Mouse (Mus musculus) yolk sac, embryonic 10.5 days (tissue): Measurements from ENCODE around the gene Trpm3.
A peak's percentile ranks its signal among the peaks of the same experiment; 100 is the strongest.

ENCODE experiments used
- DNase-seq: peaks from one replicate; pipeline ENCODE4 v3.0.0-alpha.2; 2017; ENCODE audit warnings: low spot score

Trpm3 gene

GRCm38 (mm10) chr19:22303952-22304655 is 165.3 kb downstream of the Trpm3 start:
- DNase-seq = peak; percentile 67

- no peak for DNase-seq
Measured at GRCm38 (mm10) chr19:22308081-22308480, 169.2 kb downstream of the Trpm3 start.

- DNase-seq = no peak
Measured at GRCm38 (mm10) chr19:22317306-22317705, 178.5 kb downstream of the Trpm3 start.

GRCm38 (mm10) chr19:22326813-22327212 is 188.0 kb downstream of the Trpm3 start:
- no peak for DNase-seq

- DNase-seq = no peak
Measured at GRCm38 (mm10) chr19:22327226-22327625, 188.4 kb downstream of the Trpm3 start.

GRCm38 (mm10) chr19:22336278-22336677 is 197.4 kb downstream of the Trpm3 start:
- DNase-seq = no peak

- peak; percentile 9 for DNase-seq
Measured at GRCm38 (mm10) chr19:22337468-22337867, 198.6 kb downstream of the Trpm3 start.

- DNase-seq = no peak
Measured at GRCm38 (mm10) chr19:22338927-22339326, 200.1 kb downstream of the Trpm3 start.

- DNase-seq = no peak
Measured at GRCm38 (mm10) chr19:22354037-22354541, 215.2 kb downstream of the Trpm3 start.

- no peak for DNase-seq
Measured at GRCm38 (mm10) chr19:22386890-22387289, 248.0 kb downstream of the Trpm3 start.

GRCm38 (mm10) chr19:22394700-22395099 is 255.9 kb downstream of the Trpm3 start:
- DNase-seq = no peak

GRCm38 (mm10) chr19:22404049-22404448 is 265.2 kb downstream of the Trpm3 start:
- no peak for DNase-seq

GRCm38 (mm10) chr19:22418239-22418638 is 279.4 kb downstream of the Trpm3 start:
- DNase-seq = no peak

GRCm38 (mm10) chr19:22437207-22437606 is 298.4 kb downstream of the Trpm3 start:
- no peak for DNase-seq

GRCm38 (mm10) chr19:22447418-22448339 is 308.8 kb downstream of the Trpm3 start:
- DNase-seq = no peak

- DNase-seq = no peak
Measured at GRCm38 (mm10) chr19:22448340-22449288, 309.8 kb downstream of the Trpm3 start.

- DNase-seq = no peak
Measured at GRCm38 (mm10) chr19:22451290-22451689, 312.4 kb downstream of the Trpm3 start.

GRCm38 (mm10) chr19:22456935-22457334 is 318.1 kb downstream of the Trpm3 start:
- DNase-seq = no peak

- DNase-seq = no peak
Measured at GRCm38 (mm10) chr19:22462043-22462442, 323.2 kb downstream of the Trpm3 start.

- no peak for DNase-seq
Measured at GRCm38 (mm10) chr19:22463506-22463905, 324.7 kb downstream of the Trpm3 start.

GRCm38 (mm10) chr19:22469608-22470007 is 330.8 kb downstream of the Trpm3 start:
- DNase-seq = no peak
